Mouse (Mus musculus) MEL (cell line): ENCODE measurements around the gene Hfm1. TPM values are rescaled to one million over a fixed set of nuclear protein-coding genes. Genes with fewer than 3 reads are reported as not detected.

Source experiments
- DNase-seq: peaks from one replicate; pipeline ENCODE4 v3.0.0; 2011; ENCODE audit warnings: low read depth, low spot score
- H3K27ac ChIP-seq: 2 replicates; pipeline ENCODE4 v1.5.1; 2012; ENCODE audit warnings: low read depth, mild to moderate bottlenecking, control low read depth, low read length, moderate library complexity; ENCODE audit not compliant: control insufficient read depth
- H3K27me3 ChIP-seq, 2 experiments: fragments of 150-350 bp in 1 of 2; sonication (generic) in 1 of 2; 2 replicates each; pipeline ENCODE4 v1.6.1; 2012; ENCODE audit warnings: low read length in 2 of 2, mild to moderate bottlenecking in 2 of 2, improper control_type of control experiment in 1 of 2, moderate library complexity in 1 of 2; ENCODE audit not compliant: insufficient read depth in 2 of 2, control insufficient read depth in 1 of 2
- H3K36me3 ChIP-seq, 2 experiments: 2 replicates each; pipeline ENCODE4 v1.6.1; 2012 to 2014; ENCODE audit warnings: low read length in 2 of 2, improper control_type of control experiment in 1 of 2, inconsistent platforms in 1 of 2, mild to moderate bottlenecking in 1 of 2; ENCODE audit not compliant: insufficient read depth in 2 of 2, control insufficient read depth in 1 of 2
- H3K4me1 ChIP-seq, 2 experiments: fragments of 150-350 bp in 1 of 2; sonication (generic) in 1 of 2; 2 replicates each; pipeline ENCODE4 v1.6.1; 2012; ENCODE audit warnings: low read length in 2 of 2, improper control_type of control experiment in 1 of 2, mild to moderate bottlenecking in 1 of 2; ENCODE audit not compliant: insufficient read depth in 2 of 2, control insufficient read depth in 1 of 2
- H3K4me3 ChIP-seq, 2 experiments: fragments of 150-350 bp in 1 of 2; sonication (generic) in 1 of 2; 2 replicates each; pipeline ENCODE4 v1.5.1; 2012; ENCODE audit warnings: low read depth in 2 of 2, low read length in 2 of 2, mild to moderate bottlenecking in 2 of 2, moderate library complexity in 2 of 2, control low read depth in 1 of 2, improper control_type of control experiment in 1 of 2; ENCODE audit not compliant: control insufficient read depth in 1 of 2, insufficient read depth in 1 of 2
- H3K79me2 ChIP-seq: 2 replicates; pipeline ENCODE4 v1.6.1; 2012; ENCODE audit warnings: mild to moderate bottlenecking, low read length, moderate library complexity; ENCODE audit not compliant: control insufficient read depth, poor library complexity, insufficient read depth
- H3K9ac ChIP-seq: 2 replicates; pipeline ENCODE4 v1.6.1; 2012; ENCODE audit warnings: low read depth, mild to moderate bottlenecking, control low read depth, low read length, moderate library complexity; ENCODE audit not compliant: control insufficient read depth, poor library complexity, severe bottlenecking
- H3K9me3 ChIP-seq: fragments of 150-350 bp; sonication (generic); replicated peaks from 2 replicates; pipeline ENCODE4 v1.6.1; 2012; ENCODE audit warnings: mild to moderate bottlenecking, low read length, improper control_type of control experiment, moderate library complexity; ENCODE audit not compliant: insufficient read depth
- BHLHE40 ChIP-seq: IDR thresholded peaks from 2 replicates; pipeline ENCODE4 v1.6.1; 2012; ENCODE audit warnings: low read depth, mild to moderate bottlenecking, inconsistent platforms, low read length, improper control_type of control experiment, borderline replicate concordance
- CTCF ChIP-seq, 3 experiments: IDR thresholded peaks in 2 of 3; conservative IDR thresholded peaks in 1 of 3; 2 replicates each; pipeline ENCODE4 v1.5.1; 2011 to 2012; ENCODE audit warnings: low read length in 3 of 3, low read depth in 2 of 3, mild to moderate bottlenecking in 2 of 3, improper control_type of control experiment in 1 of 3, inconsistent platforms in 1 of 3, mixed read lengths in 1 of 3, moderate library complexity in 1 of 3; ENCODE audit not compliant: control insufficient read depth in 1 of 3, insufficient read depth in 1 of 3, poor library complexity in 1 of 3, severe bottlenecking in 1 of 3
- EP300 ChIP-seq, 2 experiments: IDR thresholded peaks; 2 replicates each; pipeline ENCODE4 v1.6.1; 2011; ENCODE audit warnings: improper control_type of control experiment in 2 of 2, low read length in 2 of 2, low read depth in 1 of 2, mild to moderate bottlenecking in 1 of 2
- GABPA ChIP-seq: IDR thresholded peaks from 2 replicates; pipeline ENCODE4 v1.6.1; 2012; ENCODE audit warnings: low read depth, mild to moderate bottlenecking, inconsistent platforms, low read length, improper control_type of control experiment, moderate library complexity
- HCFC1 ChIP-seq: IDR thresholded peaks from 2 replicates; pipeline ENCODE4 v1.6.1; 2012; ENCODE audit warnings: low read depth, mild to moderate bottlenecking, inconsistent platforms, low read length, improper control_type of control experiment, moderate library complexity
- JUND ChIP-seq: IDR thresholded peaks from 2 replicates; pipeline ENCODE4 v1.6.1; 2011; ENCODE audit warnings: low read depth, mild to moderate bottlenecking, improper control_type of control experiment, low read length
- MAZ ChIP-seq: IDR thresholded peaks from 2 replicates; pipeline ENCODE4 v1.6.1; 2012; ENCODE audit warnings: low read depth, mild to moderate bottlenecking, inconsistent platforms, low read length, improper control_type of control experiment
- MEF2A ChIP-seq: IDR thresholded peaks from 2 replicates; pipeline ENCODE4 v1.6.1; 2014; ENCODE audit warnings: low read depth, mild to moderate bottlenecking, inconsistent platforms, low read length, improper control_type of control experiment; ENCODE audit not compliant: poor library complexity, insufficient replicate concordance, severe bottlenecking; ENCODE audit errors: extremely low read depth
- MYB ChIP-seq: IDR thresholded peaks from 2 replicates; pipeline ENCODE4 v1.6.1; 2011; ENCODE audit warnings: mild to moderate bottlenecking, low read depth, low read length, improper control_type of control experiment
- MYC ChIP-seq: IDR thresholded peaks from 2 replicates; pipeline ENCODE4 v1.6.1; 2011; ENCODE audit warnings: low read depth, mild to moderate bottlenecking, low read length, improper control_type of control experiment, moderate library complexity
- POLR2AphosphoS5 ChIP-seq: IDR thresholded peaks from 2 replicates; pipeline ENCODE4 v1.6.1; 2012; ENCODE audit warnings: low read depth, borderline replicate concordance, mild to moderate bottlenecking, inconsistent platforms, low read length, moderate library complexity, mixed read lengths
- RAD21 ChIP-seq: IDR thresholded peaks from 2 replicates; pipeline ENCODE4 v1.6.1; 2011; ENCODE audit warnings: mild to moderate bottlenecking, low read depth, low read length, improper control_type of control experiment
- RCOR1 ChIP-seq: IDR thresholded peaks from 2 replicates; pipeline ENCODE4 v1.6.1; 2012; ENCODE audit warnings: low read depth, mild to moderate bottlenecking, inconsistent platforms, low read length, improper control_type of control experiment
- SMC3 ChIP-seq: IDR thresholded peaks from 2 replicates; pipeline ENCODE4 v1.6.1; 2011; ENCODE audit warnings: low read depth, low read length, improper control_type of control experiment
- TBP ChIP-seq: IDR thresholded peaks from 2 replicates; pipeline ENCODE4 v1.8.0; 2011; ENCODE audit warnings: low read depth, low read length, improper control_type of control experiment
- ZKSCAN1 ChIP-seq: IDR thresholded peaks from 2 replicates; pipeline ENCODE4 v1.6.1; 2012; ENCODE audit warnings: low read depth, mild to moderate bottlenecking, inconsistent platforms, low read length, improper control_type of control experiment, moderate library complexity
- polyA plus RNA-seq, 2 experiments: library from polyadenylated mRNA; stranded (reverse) in 1 of 2; unstranded in 1 of 2; fragments of >175 nt in 1 of 2; fragments of >200 nt in 1 of 2; gene quantifications; 2 replicates each; pipeline versions ENCODE4 v1.2.1 to v1.2.4; 2012; ENCODE audit warnings: low replicate concordance in 2 of 2, low read depth in 1 of 2; ENCODE audit not compliant: insufficient read length in 2 of 2, insufficient read depth in 1 of 2, missing spikeins in 1 of 2
- total RNA-seq: library from RNA; depleted of rRNA; stranded (reverse); fragments of 300-350 nt; gene quantifications from 2 replicates; pipeline ENCODE4 v1.2.3, GENCODE M21; 2012

Hfm1 gene
- total and polyA plus RNA-seq, 3 experiments = not detected

- no peak overlapping the region for H3K9ac ChIP-seq
- no peak overlapping the region for H3K27ac ChIP-seq
- H3K27me3 ChIP-seq = peaks cover 0 to 3% of the 10 kb centered on the region in 2 experiments; a peak in 1 of 4 replicates
- peak; percentile 23 for DNase-seq
- no peaks in the 10 kb centered on the region for H3K4me1 ChIP-seq
- no peaks in the 10 kb centered on the region for H3K79me2 ChIP-seq
- H3K4me3 ChIP-seq = no peak overlapping the region
- no peaks in the 10 kb centered on the region for H3K36me3 ChIP-seq
- no peak for TF ChIP-seq ZKSCAN1
- no peak for TF ChIP-seq SMC3
- TF ChIP-seq MYC = no peak
- TF ChIP-seq TBP = no peak
- TF ChIP-seq POLR2AphosphoS5 = no peak
- TF ChIP-seq GABPA = no peak
- no peak for TF ChIP-seq RCOR1
- TF ChIP-seq MEF2A = no peak
- TF ChIP-seq MAZ = no peak
- TF ChIP-seq EP300 (IDR thresholded peaks at IDR 0.05; ENCODE audit: low read depth in 1 of 2, low read length in 2 of 2) = no peak
- no peak for TF ChIP-seq MYB
- TF ChIP-seq JUND = no peak
- no peak for TF ChIP-seq BHLHE40
- TF ChIP-seq CTCF (IDR thresholded peaks at IDR 0.05 in 2 of 3, conservative IDR thresholded peaks at IDR 0.05 in 1 of 3; ENCODE audit: control insufficient read depth in 1 of 3, insufficient read depth in 1 of 3, low read depth in 2 of 3, low read length in 3 of 3, poor library complexity in 1 of 3, severe bottlenecking in 1 of 3) = no peak
- TF ChIP-seq RAD21 = no peak
- TF ChIP-seq, all 39 proteins: peak for 0
- H3K9me3 ChIP-seq = no peaks in the 10 kb centered on the region
Measured at GRCm38 (mm10) chr5:106847045-106847444, 79.1 kb downstream of the Hfm1 start.

GRCm38 (mm10) chr5:106843906-106844305, 82.2 kb downstream of the Hfm1 start:
- H3K27ac ChIP-seq = no peak overlapping the region
- H3K27me3 ChIP-seq = peaks cover 0 to 3% of the 10 kb centered on the region in 2 experiments; a peak in 2 of 4 replicates
- H3K4me3 ChIP-seq = no peak overlapping the region
- H3K9ac ChIP-seq = no peak overlapping the region
- no peaks in the 10 kb centered on the region for H3K9me3 ChIP-seq
- no peaks in the 10 kb centered on the region for H3K79me2 ChIP-seq
- DNase-seq = peak; percentile 11
- TF ChIP-seq JUND (no peak), HCFC1 (no peak)
- H3K36me3 ChIP-seq = no peaks in the 10 kb centered on the region
- no peaks in the 10 kb centered on the region for H3K4me1 ChIP-seq
